Mouse (Mus musculus) thymus, adult 2 months (tissue): Measurements from ENCODE around the gene Rtp3. TPM values are rescaled to one million over a fixed set of nuclear protein-coding genes. Genes with fewer than 3 reads are reported as not detected.

Source experiments
- DNase-seq: peaks from one replicate; pipeline ENCODE4 v3.0.0; 2021
- H3K27ac ChIP-seq: fragments of 200-500 bp; 2 replicates; pipeline ENCODE4 v1.5.1; 2012; ENCODE audit warnings: low read length, control low read depth; ENCODE audit not compliant: control insufficient read depth, insufficient read depth
- H3K27me3 ChIP-seq: fragments of 200-500 bp; 2 replicates; pipeline ENCODE4 v1.6.1; 2012; ENCODE audit warnings: mild to moderate bottlenecking, low read length, moderate library complexity, mixed read lengths; ENCODE audit not compliant: control insufficient read depth, insufficient read depth
- H3K36me3 ChIP-seq: fragments of 200-500 bp; 2 replicates; pipeline ENCODE4 v1.6.1; 2012; ENCODE audit warnings: mild to moderate bottlenecking, low read length, moderate library complexity; ENCODE audit not compliant: control insufficient read depth, insufficient read depth
- H3K4me1 ChIP-seq: fragments of 200-500 bp; replicated peaks from 2 replicates; pipeline ENCODE4 v1.6.1; 2012; ENCODE audit warnings: low read length; ENCODE audit not compliant: control insufficient read depth, insufficient read depth
- H3K4me3 ChIP-seq: fragments of 200-500 bp; 2 replicates; pipeline ENCODE4 v1.5.1; 2012; ENCODE audit warnings: mild to moderate bottlenecking, low read length, control low read depth, moderate library complexity; ENCODE audit not compliant: control insufficient read depth, insufficient read depth
- CTCF ChIP-seq: fragments of 200-500 bp; IDR thresholded peaks from 2 replicates; pipeline ENCODE4 v1.5.1; 2012; ENCODE audit warnings: mild to moderate bottlenecking, control low read depth, low read length, moderate library complexity, borderline replicate concordance; ENCODE audit not compliant: control insufficient read depth, poor library complexity, insufficient read depth; ENCODE audit errors: extremely low read depth
- POLR2A ChIP-seq: fragments of 200-500 bp; IDR thresholded peaks from 2 replicates; pipeline ENCODE4 v1.6.1; 2012; ENCODE audit warnings: mild to moderate bottlenecking, low read length, control low read depth, moderate library complexity; ENCODE audit not compliant: control insufficient read depth, poor library complexity, insufficient read depth; ENCODE audit errors: extremely low read depth
- WGBS: fragments of 180-500 bp; shearing (Covaris S2); methylation state at CpG from one replicate; pipeline ENCODE4 v1.1.7; 2018; 5-methylcytosine and 5-hydroxymethylcytosine counted together
- polyA plus RNA-seq: library from polyadenylated mRNA; depleted of rRNA; stranded (reverse); fragments of >200 nt; gene quantifications from 2 replicates; pipeline ENCODE4 v1.2.3, GENCODE M21; 2012; rRNA removed

The Rtp3 gene
- 0.57 and 1.1 TPM in 2 replicates for polyA plus RNA-seq

- TF ChIP-seq POLR2A (no peak), CTCF (no peak)
- Histone ChIP-seq H3K27ac (no peak within 1 kb of the TSS), H3K27me3 (no peaks in the 10 kb centered on the region), H3K36me3 (no peaks in the 10 kb centered on the region), H3K4me3 (no peak within 1 kb of the TSS), H3K4me1 (peaks cover 3% of the 10 kb centered on the region)
- no peak for DNase-seq
- 83% methylated on average over 6 of the region's 6 CpGs for WGBS
These were observed at the start of gene Rtp3 for GRCm38 (mm10) chr9:110990204-110990603. Rtp3 (minus strand) TSS chr9:110990583.

- Histone ChIP-seq H3K4me3 (no peak overlapping the region), H3K27me3 (no peaks in the 10 kb centered on the region), H3K36me3 (no peaks in the 10 kb centered on the region), H3K27ac (no peak overlapping the region), H3K4me1 (no peaks in the 10 kb centered on the region)
- 86% methylated on average over 4 of the region's 4 CpGs for WGBS
- DNase-seq = no peak
- TF ChIP-seq CTCF (no peak), POLR2A (no peak)
These were observed 49.6 kb upstream of the Rtp3 start for GRCm38 (mm10) chr9:111039966-111040365.

GRCm38 (mm10) chr9:111033717-111034116 lies 43.3 kb upstream of the Rtp3 start:
- TF ChIP-seq CTCF (no peak), POLR2A (no peak)
- H3K27ac ChIP-seq = no peak overlapping the region
- no peaks in the 10 kb centered on the region for H3K4me1 ChIP-seq
- no peak for DNase-seq
- WGBS = 88% methylated on average over 4 of the region's 4 CpGs
- H3K4me3 ChIP-seq = no peak overlapping the region
- no peaks in the 10 kb centered on the region for H3K36me3 ChIP-seq
- no peaks in the 10 kb centered on the region for H3K27me3 ChIP-seq

- Histone ChIP-seq H3K4me1 (no peaks in the 10 kb centered on the region), H3K36me3 (no peaks in the 10 kb centered on the region), H3K4me3 (no peak overlapping the region), H3K27ac (no peak overlapping the region), H3K27me3 (no peaks in the 10 kb centered on the region)
- WGBS = 88% methylated on average over 10 of the region's 10 CpGs
- TF ChIP-seq CTCF = no peak
- no peak for TF ChIP-seq POLR2A
- no peak for DNase-seq
These were observed 36.4 kb upstream of the Rtp3 start for GRCm38 (mm10) chr9:111026791-111027190.

- H3K4me1 ChIP-seq = 0 out of 2 replicates have a peak, but pooled peaks cover 3% of the 10 kb centered on the region
- no peak within 1 kb of the TSS for H3K27ac ChIP-seq
- H3K4me3 ChIP-seq = no peak within 1 kb of the TSS
- no peaks in the 10 kb centered on the region for H3K36me3 ChIP-seq
- no peak for DNase-seq
- WGBS = 23% methylated on average over 5 of the region's 5 CpGs
- no peaks in the 10 kb centered on the region for H3K27me3 ChIP-seq
- no peak for TF ChIP-seq POLR2A
- no peak for TF ChIP-seq CTCF
These were observed 28.6 kb upstream of the Rtp3 start, which contains the start of gene Ltf for GRCm38 (mm10) chr9:111019022-111019421. Ltf (plus strand) TSS chr9:111019271.

GRCm38 (mm10) chr9:111015658-111016057 lies 25.3 kb upstream of the Rtp3 start:
- Histone ChIP-seq H3K27me3 (no peaks in the 10 kb centered on the region), H3K4me3 (no peak overlapping the region), H3K4me1 (0 out of 2 replicates have a peak, but pooled peaks cover 3% of the 10 kb centered on the region), H3K27ac (no peak overlapping the region), H3K36me3 (no peaks in the 10 kb centered on the region)
- 93% methylated on average over 4 of the region's 4 CpGs for WGBS
- no peak for DNase-seq
- no peak for TF ChIP-seq POLR2A
- no peak for TF ChIP-seq CTCF

GRCm38 (mm10) chr9:111012041-111012440 lies 21.7 kb upstream of the Rtp3 start:
- Histone ChIP-seq H3K36me3 (no peaks in the 10 kb centered on the region), H3K4me1 (peaks cover 3% of the 10 kb centered on the region), H3K27ac (no peak overlapping the region), H3K4me3 (no peak overlapping the region), H3K27me3 (no peaks in the 10 kb centered on the region)
- no peak for TF ChIP-seq CTCF
- no peak for TF ChIP-seq POLR2A
- WGBS = 84% methylated on average over 3 of the region's 3 CpGs
- no peak for DNase-seq
